Mouse (Mus musculus) MEL (cell line): ENCODE data around the gene Tmem179. TPM values are rescaled to one million over a fixed set of nuclear protein-coding genes. Genes with fewer than 3 reads are reported as not detected.
A peak's percentile ranks its signal among the peaks of the same experiment; 100 is the strongest.

Experiments
- DNase-seq: peaks from one replicate; pipeline ENCODE4 v3.0.0; 2011; ENCODE audit warnings: low read depth, low spot score
- H3K27ac ChIP-seq: 2 replicates; pipeline ENCODE4 v1.5.1; 2012; ENCODE audit warnings: low read depth, mild to moderate bottlenecking, control low read depth, low read length, moderate library complexity; ENCODE audit not compliant: control insufficient read depth
- H3K27me3 ChIP-seq, 2 experiments: fragments of 150-350 bp in 1 of 2; sonication (generic) in 1 of 2; 2 replicates each; pipeline ENCODE4 v1.6.1; 2012; ENCODE audit warnings: low read length in 2 of 2, mild to moderate bottlenecking in 2 of 2, improper control_type of control experiment in 1 of 2, moderate library complexity in 1 of 2; ENCODE audit not compliant: insufficient read depth in 2 of 2, control insufficient read depth in 1 of 2
- H3K36me3 ChIP-seq, 2 experiments: 2 replicates each; pipeline ENCODE4 v1.6.1; 2012 to 2014; ENCODE audit warnings: low read length in 2 of 2, improper control_type of control experiment in 1 of 2, inconsistent platforms in 1 of 2, mild to moderate bottlenecking in 1 of 2; ENCODE audit not compliant: insufficient read depth in 2 of 2, control insufficient read depth in 1 of 2
- H3K4me1 ChIP-seq, 2 experiments: fragments of 150-350 bp in 1 of 2; sonication (generic) in 1 of 2; 2 replicates each; pipeline ENCODE4 v1.6.1; 2012; ENCODE audit warnings: low read length in 2 of 2, improper control_type of control experiment in 1 of 2, mild to moderate bottlenecking in 1 of 2; ENCODE audit not compliant: insufficient read depth in 2 of 2, control insufficient read depth in 1 of 2
- H3K4me3 ChIP-seq, 2 experiments: fragments of 150-350 bp in 1 of 2; sonication (generic) in 1 of 2; 2 replicates each; pipeline ENCODE4 v1.5.1; 2012; ENCODE audit warnings: low read depth in 2 of 2, low read length in 2 of 2, mild to moderate bottlenecking in 2 of 2, moderate library complexity in 2 of 2, control low read depth in 1 of 2, improper control_type of control experiment in 1 of 2; ENCODE audit not compliant: control insufficient read depth in 1 of 2, insufficient read depth in 1 of 2
- H3K79me2 ChIP-seq: 2 replicates; pipeline ENCODE4 v1.6.1; 2012; ENCODE audit warnings: mild to moderate bottlenecking, low read length, moderate library complexity; ENCODE audit not compliant: control insufficient read depth, poor library complexity, insufficient read depth
- H3K9ac ChIP-seq: 2 replicates; pipeline ENCODE4 v1.6.1; 2012; ENCODE audit warnings: low read depth, mild to moderate bottlenecking, control low read depth, low read length, moderate library complexity; ENCODE audit not compliant: control insufficient read depth, poor library complexity, severe bottlenecking
- H3K9me3 ChIP-seq: fragments of 150-350 bp; sonication (generic); replicated peaks from 2 replicates; pipeline ENCODE4 v1.6.1; 2012; ENCODE audit warnings: mild to moderate bottlenecking, low read length, improper control_type of control experiment, moderate library complexity; ENCODE audit not compliant: insufficient read depth
- BHLHE40 ChIP-seq: IDR thresholded peaks from 2 replicates; pipeline ENCODE4 v1.6.1; 2012; ENCODE audit warnings: low read depth, mild to moderate bottlenecking, inconsistent platforms, low read length, improper control_type of control experiment, borderline replicate concordance
- CHD2 ChIP-seq: IDR thresholded peaks from 2 replicates; pipeline ENCODE4 v1.6.1; 2011; ENCODE audit warnings: low read length, improper control_type of control experiment
- CTCF ChIP-seq, 3 experiments: IDR thresholded peaks in 2 of 3; conservative IDR thresholded peaks in 1 of 3; 2 replicates each; pipeline ENCODE4 v1.5.1; 2011 to 2012; ENCODE audit warnings: low read length in 3 of 3, low read depth in 2 of 3, mild to moderate bottlenecking in 2 of 3, improper control_type of control experiment in 1 of 3, inconsistent platforms in 1 of 3, mixed read lengths in 1 of 3, moderate library complexity in 1 of 3; ENCODE audit not compliant: control insufficient read depth in 1 of 3, insufficient read depth in 1 of 3, poor library complexity in 1 of 3, severe bottlenecking in 1 of 3
- EP300 ChIP-seq, 2 experiments: IDR thresholded peaks; 2 replicates each; pipeline ENCODE4 v1.6.1; 2011; ENCODE audit warnings: improper control_type of control experiment in 2 of 2, low read length in 2 of 2, low read depth in 1 of 2, mild to moderate bottlenecking in 1 of 2
- GABPA ChIP-seq: IDR thresholded peaks from 2 replicates; pipeline ENCODE4 v1.6.1; 2012; ENCODE audit warnings: low read depth, mild to moderate bottlenecking, inconsistent platforms, low read length, improper control_type of control experiment, moderate library complexity
- HCFC1 ChIP-seq: IDR thresholded peaks from 2 replicates; pipeline ENCODE4 v1.6.1; 2012; ENCODE audit warnings: low read depth, mild to moderate bottlenecking, inconsistent platforms, low read length, improper control_type of control experiment, moderate library complexity
- MAFK ChIP-seq: IDR thresholded peaks from 2 replicates; pipeline ENCODE4 v1.6.1; 2011; ENCODE audit warnings: low read depth, mild to moderate bottlenecking, low read length, improper control_type of control experiment, borderline replicate concordance
- MAX ChIP-seq: IDR thresholded peaks from 2 replicates; pipeline ENCODE4 v1.6.1; 2011; ENCODE audit warnings: low read length, improper control_type of control experiment
- MAZ ChIP-seq: IDR thresholded peaks from 2 replicates; pipeline ENCODE4 v1.6.1; 2012; ENCODE audit warnings: low read depth, mild to moderate bottlenecking, inconsistent platforms, low read length, improper control_type of control experiment
- MEF2A ChIP-seq: IDR thresholded peaks from 2 replicates; pipeline ENCODE4 v1.6.1; 2014; ENCODE audit warnings: low read depth, mild to moderate bottlenecking, inconsistent platforms, low read length, improper control_type of control experiment; ENCODE audit not compliant: poor library complexity, insufficient replicate concordance, severe bottlenecking; ENCODE audit errors: extremely low read depth
- MYB ChIP-seq: IDR thresholded peaks from 2 replicates; pipeline ENCODE4 v1.6.1; 2011; ENCODE audit warnings: mild to moderate bottlenecking, low read depth, low read length, improper control_type of control experiment
- MYC ChIP-seq: IDR thresholded peaks from 2 replicates; pipeline ENCODE4 v1.6.1; 2011; ENCODE audit warnings: low read depth, mild to moderate bottlenecking, low read length, improper control_type of control experiment, moderate library complexity
- NELFE ChIP-seq: IDR thresholded peaks from 2 replicates; pipeline ENCODE4 v1.6.1; 2011; ENCODE audit warnings: low read depth, low read length, improper control_type of control experiment
- RAD21 ChIP-seq: IDR thresholded peaks from 2 replicates; pipeline ENCODE4 v1.6.1; 2011; ENCODE audit warnings: mild to moderate bottlenecking, low read depth, low read length, improper control_type of control experiment
- SIN3A ChIP-seq: IDR thresholded peaks from 2 replicates; pipeline ENCODE4 v1.6.1; 2012; ENCODE audit warnings: low read length, improper control_type of control experiment, inconsistent platforms
- SMC3 ChIP-seq: IDR thresholded peaks from 2 replicates; pipeline ENCODE4 v1.6.1; 2011; ENCODE audit warnings: low read depth, low read length, improper control_type of control experiment
- TBP ChIP-seq: IDR thresholded peaks from 2 replicates; pipeline ENCODE4 v1.8.0; 2011; ENCODE audit warnings: low read depth, low read length, improper control_type of control experiment
- TCF12 ChIP-seq: IDR thresholded peaks from 2 replicates; pipeline ENCODE4 v1.6.1; 2014; ENCODE audit warnings: low read depth, mild to moderate bottlenecking, inconsistent platforms, low read length, improper control_type of control experiment, moderate library complexity
- UBTF ChIP-seq: IDR thresholded peaks from 2 replicates; pipeline ENCODE4 v1.6.1; 2012; ENCODE audit warnings: low read depth, mild to moderate bottlenecking, inconsistent platforms, low read length, improper control_type of control experiment, moderate library complexity, borderline replicate concordance; ENCODE audit not compliant: insufficient read depth
- USF1 ChIP-seq: IDR thresholded peaks from 2 replicates; pipeline ENCODE4 v1.6.1; 2014; ENCODE audit warnings: low read depth, mild to moderate bottlenecking, inconsistent platforms, low read length, improper control_type of control experiment, moderate library complexity
- USF2 ChIP-seq, 2 experiments: IDR thresholded peaks; 2 replicates each; pipeline ENCODE4 v1.6.1; 2011 to 2012; ENCODE audit warnings: improper control_type of control experiment in 2 of 2, low read length in 2 of 2, borderline replicate concordance in 1 of 2, inconsistent platforms in 1 of 2, low read depth in 1 of 2, mild to moderate bottlenecking in 1 of 2; ENCODE audit not compliant: insufficient read depth in 1 of 2
- ZC3H11A ChIP-seq: IDR thresholded peaks from 2 replicates; pipeline ENCODE4 v1.6.1; 2012; ENCODE audit warnings: low read depth, mild to moderate bottlenecking, inconsistent platforms, low read length, improper control_type of control experiment
- ZMIZ1 ChIP-seq: IDR thresholded peaks from 2 replicates; pipeline ENCODE4 v1.6.1; 2012; ENCODE audit warnings: low read depth, mild to moderate bottlenecking, inconsistent platforms, low read length, improper control_type of control experiment, moderate library complexity
- ZNF384 ChIP-seq: IDR thresholded peaks from 2 replicates; pipeline ENCODE4 v1.6.1; 2012; ENCODE audit warnings: low read depth, mild to moderate bottlenecking, inconsistent platforms, low read length, improper control_type of control experiment
- polyA plus RNA-seq, 2 experiments: library from polyadenylated mRNA; stranded (reverse) in 1 of 2; unstranded in 1 of 2; fragments of >175 nt in 1 of 2; fragments of >200 nt in 1 of 2; gene quantifications; 2 replicates each; pipeline versions ENCODE4 v1.2.1 to v1.2.4; 2012; ENCODE audit warnings: low replicate concordance in 2 of 2, low read depth in 1 of 2; ENCODE audit not compliant: insufficient read length in 2 of 2, insufficient read depth in 1 of 2, missing spikeins in 1 of 2
- total RNA-seq: library from RNA; depleted of rRNA; stranded (reverse); fragments of 300-350 nt; gene quantifications from 2 replicates; pipeline ENCODE4 v1.2.3, GENCODE M21; 2012

The Tmem179 gene
- total and polyA plus RNA-seq, 3 experiments: 0.08 to 0.10 TPM; not detected in 1

DNA sequence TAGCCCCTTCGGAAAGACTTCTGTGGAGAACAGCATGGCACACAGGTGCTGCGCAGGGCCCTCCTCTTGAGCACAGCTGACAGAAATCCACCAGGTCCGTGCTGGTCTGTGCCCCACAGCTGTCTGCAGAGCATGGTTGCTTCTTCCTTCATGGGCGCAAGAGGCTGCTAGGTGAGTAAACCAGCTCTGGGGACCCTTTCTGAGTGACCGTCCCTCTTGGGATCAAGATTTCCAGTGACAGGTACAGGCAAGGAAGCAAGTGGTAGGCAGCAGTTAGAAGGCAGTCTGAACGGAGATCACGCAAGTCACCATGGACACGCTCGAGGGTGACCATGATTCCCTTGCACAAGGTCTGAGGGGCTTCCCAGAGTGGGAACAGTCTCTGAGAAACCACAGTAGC lies 27.0 kb downstream of the Tmem179 start:
- TF ChIP-seq MYC: no peak
- no peak for TF ChIP-seq TBP
- no peak for TF ChIP-seq GABPA
- TF ChIP-seq TCF12: no peak
- no peak for TF ChIP-seq MAZ
- TF ChIP-seq SIN3A: no peak
- no peak for TF ChIP-seq CTCF (IDR thresholded peaks at IDR 0.05 in 2 of 3, conservative IDR thresholded peaks at IDR 0.05 in 1 of 3; ENCODE audit: control insufficient read depth in 1 of 3, insufficient read depth in 1 of 3, low read depth in 2 of 3, low read length in 3 of 3, poor library complexity in 1 of 3, severe bottlenecking in 1 of 3)
- no peak for TF ChIP-seq ZC3H11A
- TF ChIP-seq, all 39 proteins: peak for 0
- H3K27me3 ChIP-seq: no peaks in the 10 kb centered on the region
- no peak overlapping the region for H3K9ac ChIP-seq

DNA sequence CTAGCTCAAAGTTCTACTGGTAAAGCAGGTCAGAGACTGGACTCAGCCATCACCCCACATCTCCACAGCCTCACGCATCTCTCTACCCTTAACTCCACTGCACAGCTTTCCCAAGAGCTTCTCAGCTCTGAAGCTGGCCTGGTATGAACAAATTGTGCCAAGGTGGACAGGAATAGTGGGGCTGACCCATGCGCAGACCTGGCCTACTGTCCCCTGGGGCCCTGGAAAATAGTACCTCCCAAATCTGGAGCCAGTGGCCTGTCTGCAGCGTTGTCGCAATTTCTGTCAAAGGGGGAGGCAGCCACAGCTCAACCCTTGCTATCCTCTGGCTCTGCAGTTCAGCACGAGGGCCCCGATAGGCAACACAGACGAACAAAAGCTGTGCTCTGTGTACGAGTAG lies 27.4 kb downstream of the Tmem179 start, which contains the start of gene A530016L24Rik:
TSS of gene A530016L24Rik (plus strand) at position 315 of the 400 bp plus-strand sequence.
- H3K9ac ChIP-seq: no peak within 1 kb of the TSS
- H3K27ac ChIP-seq: no peak within 1 kb of the TSS

More for the DNA sequence above, 27.0 kb downstream of the Tmem179 start:
- Histone ChIP-seq H3K4me1 (no peaks in the 10 kb centered on the region), H3K36me3 (no peaks in the 10 kb centered on the region), H3K27ac (no peak overlapping the region), H3K79me2 (no peaks in the 10 kb centered on the region), H3K4me3 (no peak overlapping the region), H3K9me3 (no peaks in the 10 kb centered on the region)
- DNase-seq: no peak

DNA sequence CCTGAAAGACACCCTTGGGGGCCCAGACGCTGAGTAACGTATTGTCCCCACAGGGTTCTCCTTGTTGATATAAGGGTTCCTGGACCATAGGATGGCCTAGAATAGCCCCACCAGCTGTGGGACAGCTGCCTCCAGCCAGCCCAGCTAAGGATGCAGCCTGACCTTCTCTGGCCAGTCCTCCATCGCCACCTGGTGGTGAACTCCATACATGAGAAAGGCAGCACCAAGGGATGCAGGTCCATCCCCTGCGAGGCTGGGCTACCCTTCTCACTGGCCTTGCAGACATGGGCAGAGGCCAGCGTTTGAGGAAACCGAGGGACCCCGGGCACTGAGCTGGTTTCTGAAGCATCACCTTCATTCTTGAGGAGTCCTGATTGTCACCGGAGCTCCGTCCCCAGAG lies 42.8 kb downstream of the Tmem179 start:
- no peaks in the 10 kb centered on the region for H3K9me3 ChIP-seq
- H3K4me1 ChIP-seq: no peaks in the 10 kb centered on the region
- no peak overlapping the region for H3K27ac ChIP-seq
- H3K27me3 ChIP-seq: no peaks in the 10 kb centered on the region
- DNase-seq: peak; percentile 69
- H3K79me2 ChIP-seq: no peaks in the 10 kb centered on the region
- no peaks in the 10 kb centered on the region for H3K36me3 ChIP-seq
- no peak overlapping the region for H3K9ac ChIP-seq
- H3K4me3 ChIP-seq: no peak overlapping the region
- TF ChIP-seq NELFE: no peak
- peak; percentile 96 for TF ChIP-seq RAD21
- TF ChIP-seq MEF2A: no peak
- TF ChIP-seq MYB: no peak
- no peak for TF ChIP-seq BHLHE40
- no peak for TF ChIP-seq MAZ
- no peak for TF ChIP-seq ZNF384
- no peak for TF ChIP-seq USF1
- TF ChIP-seq HCFC1: no peak
- TF ChIP-seq CHD2: no peak
- no peak for TF ChIP-seq USF2 (IDR thresholded peaks at IDR 0.05; ENCODE audit: borderline replicate concordance in 1 of 2, insufficient read depth in 1 of 2, low read depth in 1 of 2, low read length in 2 of 2)
- TF ChIP-seq ZMIZ1: no peak
- no peak for TF ChIP-seq MAX
- no peak for TF ChIP-seq TCF12
- peak; percentile 98 for TF ChIP-seq SMC3
- TF ChIP-seq UBTF: no peak
- peak; percentile 96 to 98 (median 97) for TF ChIP-seq CTCF (IDR thresholded peaks at IDR 0.05 in 2 of 3, conservative IDR thresholded peaks at IDR 0.05 in 1 of 3; ENCODE audit: control insufficient read depth in 1 of 3, insufficient read depth in 1 of 3, low read depth in 2 of 3, low read length in 3 of 3, poor library complexity in 1 of 3, severe bottlenecking in 1 of 3)
- no peak for TF ChIP-seq MAFK
- TF ChIP-seq ZC3H11A: peak; percentile 97
- TF ChIP-seq EP300 (IDR thresholded peaks at IDR 0.05; ENCODE audit: low read depth in 1 of 2, low read length in 2 of 2): no peak
- no peak for TF ChIP-seq GABPA

More for the DNA sequence above, 27.4 kb downstream of the Tmem179 start, which contains the start of gene A530016L24Rik:
- H3K27me3 ChIP-seq: no peaks in the 10 kb centered on the region
- no peaks in the 10 kb centered on the region for H3K9me3 ChIP-seq
- no peak within 1 kb of the TSS for H3K4me3 ChIP-seq
- no peaks in the 10 kb centered on the region for H3K36me3 ChIP-seq
- H3K79me2 ChIP-seq: no peaks in the 10 kb centered on the region
- TF ChIP-seq USF1 (no peak), ZNF384 (no peak)
- H3K4me1 ChIP-seq: no peaks in the 10 kb centered on the region
- DNase-seq: no peak
